Mouse (Mus musculus) olfactory bulb, adult 2 months (tissue): ENCODE data around the gene Cd47.

Experiments used
- CTCF ChIP-seq: fragments of 200-500 bp; IDR thresholded peaks from 2 replicates; pipeline ENCODE4 v1.5.1; 2012; ENCODE audit warnings: low read depth, mild to moderate bottlenecking, low read length, moderate library complexity; ENCODE audit not compliant: insufficient read depth
- POLR2A ChIP-seq: fragments of 200-500 bp; IDR thresholded peaks from 2 replicates; pipeline ENCODE4 v1.6.1; 2012; ENCODE audit warnings: mild to moderate bottlenecking, low read depth, low read length, moderate library complexity; ENCODE audit not compliant: insufficient read depth

- TF ChIP-seq CTCF, result no peak
- no peak for TF ChIP-seq POLR2A
These were observed 17.0 kb upstream of the Cd47 start for GRCm38 (mm10) chr16:49783369-49783768.
